Mouse (Mus musculus) megakaryocyte, adult 5-6 weeks (primary cell): ENCODE measurements at regions not wholly inside any gene's neighbourhood (a gene's known extent, or its start where the extent isn't known, plus 50 kb on each side); places are given as distances from the start of the nearest gene placed in this dataset.

Experiments
- ATAC-seq: 2 replicates; pipeline ENCODE4 v1.8.0; 2016; ENCODE audit warnings: mild to moderate bottlenecking, inconsistent platforms; ENCODE audit not compliant: poor library complexity, severe bottlenecking

- ATAC-seq, result no peak
Observed at GRCm38 (mm10) chr1:183702888-183703287, 284.9 kb downstream of the Hhipl2 start.

DNA sequence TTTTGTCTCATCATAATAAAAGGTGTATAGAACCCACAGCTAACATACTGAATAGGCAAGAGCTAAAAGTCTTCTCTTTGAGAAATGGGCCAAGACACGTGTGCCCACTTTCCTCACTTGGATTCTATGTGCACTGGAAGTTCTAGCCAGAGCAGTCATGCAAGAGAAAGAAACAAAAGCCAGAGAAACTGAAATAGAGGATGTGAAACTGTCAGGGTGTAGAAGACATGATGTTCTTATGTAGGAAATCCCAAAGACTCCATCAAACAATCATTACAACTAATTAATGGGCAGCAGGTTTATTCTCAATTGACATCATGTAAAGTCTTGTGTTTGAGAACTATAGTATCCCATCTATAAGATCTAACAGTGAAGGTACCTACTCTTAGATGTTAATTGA, 294.9 kb downstream of the Hhipl2 start:
- ATAC-seq, result peak; percentile 54

DNA sequence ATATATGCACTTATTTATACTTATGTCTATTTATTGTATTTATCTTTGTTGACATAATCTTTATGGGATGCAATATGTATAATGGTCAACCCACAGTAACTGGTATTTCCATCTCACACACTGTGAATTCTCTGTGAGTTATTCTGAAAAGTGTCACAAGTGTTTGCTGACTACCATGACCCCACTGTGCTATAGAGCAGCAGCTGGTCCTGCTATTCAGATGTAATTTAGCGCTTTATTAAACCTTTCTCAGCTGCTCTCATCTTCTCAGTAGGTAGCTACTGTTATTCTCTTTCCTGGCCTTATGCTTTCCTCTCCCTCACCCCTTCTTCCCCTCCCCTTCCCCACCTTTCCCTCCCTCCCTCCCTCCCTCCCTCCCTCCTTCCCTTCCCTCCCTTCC, 296.0 kb upstream of the Dusp10 start:
- ATAC-seq, result no peak

DNA sequence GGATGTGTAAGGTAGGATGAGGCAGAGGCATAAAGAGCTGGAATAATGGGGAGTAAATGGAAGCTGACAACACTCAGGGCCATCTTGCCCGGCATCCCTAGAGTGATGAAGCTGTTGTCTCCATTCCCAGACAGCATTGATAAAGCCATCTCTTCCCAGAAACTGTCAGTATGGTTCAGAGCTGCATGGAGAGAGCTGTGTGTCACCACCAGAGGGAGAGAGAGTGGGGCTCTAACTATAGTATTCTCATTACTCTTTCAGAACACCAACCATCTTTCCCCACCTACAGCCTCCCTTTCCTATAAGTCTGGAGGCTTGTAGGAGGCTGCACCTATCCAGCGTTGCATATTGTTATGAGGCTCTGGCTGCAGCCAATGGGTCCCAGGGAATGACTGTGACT, 264.0 kb upstream of the Dusp10 start:
- ATAC-seq, result no peak

DNA sequence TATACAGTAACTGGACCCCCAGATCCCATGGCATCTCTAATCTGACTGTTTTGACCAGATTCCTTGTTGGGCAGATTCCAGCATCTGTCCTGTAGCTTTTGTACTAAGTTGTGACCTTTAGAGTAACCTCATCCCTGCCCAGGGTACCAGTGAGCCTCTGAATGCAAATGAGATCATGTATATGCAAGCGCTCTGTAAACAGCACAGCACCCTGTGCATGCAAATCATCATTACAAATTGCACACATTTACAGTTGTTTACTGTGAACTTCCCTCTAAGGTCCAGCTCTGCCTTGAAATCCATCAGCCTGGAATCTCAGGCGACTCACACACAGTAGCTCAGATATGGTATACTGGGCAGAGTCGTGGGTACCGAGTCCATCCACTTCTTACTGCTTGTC, 258.6 kb upstream of the Dusp10 start:
- no peak for ATAC-seq

- ATAC-seq, result no peak
Observed at GRCm38 (mm10) chr1:183756716-183757115, 256.4 kb upstream of the Dusp10 start.

- ATAC-seq, result no peak
Observed at GRCm38 (mm10) chr1:183763864-183764726, 249.0 kb upstream of the Dusp10 start.

DNA sequence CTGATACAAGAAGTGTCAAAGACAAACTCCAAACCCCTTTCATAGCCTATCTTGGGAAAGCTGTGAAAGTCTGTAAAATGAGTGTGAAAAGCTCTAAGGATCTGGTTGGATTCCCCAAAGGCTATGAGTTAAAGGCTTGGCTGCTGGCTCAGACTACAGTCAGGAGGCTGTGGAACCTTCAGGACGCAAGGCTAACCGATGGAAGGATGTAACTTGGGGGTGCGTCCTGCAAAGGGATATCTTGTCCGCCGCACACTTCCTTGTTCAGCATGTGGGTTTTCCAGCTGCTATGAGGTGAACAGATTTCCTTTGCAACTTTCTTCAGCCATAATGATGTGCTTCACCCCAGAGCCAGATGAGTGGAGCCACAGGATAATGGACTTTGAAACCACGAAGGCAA, 240.3 kb upstream of the Dusp10 start:
- no peak for ATAC-seq

- no peak for ATAC-seq
Observed at GRCm38 (mm10) chr1:183780180-183780579, 232.9 kb upstream of the Dusp10 start.

DNA sequence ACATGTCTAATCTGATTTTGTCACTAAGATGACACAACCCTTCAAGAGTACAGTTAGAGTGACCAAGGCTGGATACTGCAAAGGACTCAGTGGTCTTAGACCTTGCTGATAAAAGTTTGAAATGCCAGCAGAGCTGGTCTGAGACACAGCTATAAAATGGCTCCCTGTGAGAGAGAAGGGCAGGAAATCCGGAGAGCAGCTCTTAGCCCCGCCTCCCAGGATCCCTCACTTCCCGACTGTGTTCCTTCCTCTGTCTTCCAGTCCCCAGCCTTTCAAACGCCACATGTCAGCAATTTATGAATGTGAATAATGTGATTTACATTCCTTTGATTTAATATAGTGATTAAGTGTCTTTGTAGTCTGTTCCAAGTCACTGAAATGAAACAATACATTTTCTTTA, 232.3 kb upstream of the Dusp10 start:
- ATAC-seq, result no peak

- ATAC-seq, result no peak
Observed at GRCm38 (mm10) chr1:183783440-183784130, 229.5 kb upstream of the Dusp10 start.

GRCm38 (mm10) chr1:183792230-183792813, 220.8 kb upstream of the Dusp10 start:
- ATAC-seq, result no peak

DNA sequence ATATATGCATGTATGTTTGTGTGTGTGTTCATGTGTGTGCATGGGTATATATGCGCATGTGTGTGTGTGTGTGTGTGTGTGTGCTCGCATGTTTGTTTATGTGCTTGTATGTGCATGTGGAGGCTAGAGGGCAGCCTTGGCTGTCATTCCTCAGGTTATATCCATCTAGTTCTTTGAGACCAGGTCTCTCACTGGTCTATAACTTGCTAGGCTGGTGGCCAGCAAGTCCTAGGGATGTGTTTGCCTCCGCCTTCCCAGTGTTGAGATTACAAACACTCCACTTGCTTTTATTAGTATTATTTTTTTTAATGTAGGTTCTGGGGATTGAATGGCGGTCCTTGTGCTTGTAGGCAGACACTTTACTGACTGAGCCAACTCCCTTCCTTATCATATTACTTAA, 219.8 kb upstream of the Dusp10 start:
- ATAC-seq, result no peak

GRCm38 (mm10) chr1:183793913-183794445, 219.1 kb upstream of the Dusp10 start:
- ATAC-seq, result no peak

- ATAC-seq, result peak; percentile 51
Observed at GRCm38 (mm10) chr1:183802351-183802750, 210.8 kb upstream of the Dusp10 start.

- peak; percentile 71 for ATAC-seq
Observed at GRCm38 (mm10) chr1:183803357-183803756, 209.7 kb upstream of the Dusp10 start.

GRCm38 (mm10) chr1:183803826-183804225, 209.3 kb upstream of the Dusp10 start:
- peak; percentile 48 for ATAC-seq

DNA sequence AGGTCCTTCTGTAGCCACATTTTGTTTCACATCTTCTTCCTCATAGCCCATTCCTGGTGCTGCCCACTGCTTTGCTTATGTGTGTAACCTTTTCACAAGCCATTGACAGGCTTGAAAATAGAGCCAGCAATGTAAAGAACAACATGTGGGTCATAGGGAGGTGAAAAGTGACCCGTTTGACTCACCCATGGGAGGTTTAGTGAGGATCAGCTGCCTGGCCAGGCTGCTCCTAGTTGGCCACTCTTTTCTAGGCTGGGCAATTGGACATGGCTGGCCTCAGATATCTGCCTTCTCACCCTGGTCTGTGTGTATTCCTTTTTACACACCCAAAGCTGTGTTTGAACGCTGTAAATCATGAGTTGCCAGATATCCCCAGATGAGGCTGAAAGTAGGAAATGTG, 208.8 kb upstream of the Dusp10 start:
- no peak for ATAC-seq

DNA sequence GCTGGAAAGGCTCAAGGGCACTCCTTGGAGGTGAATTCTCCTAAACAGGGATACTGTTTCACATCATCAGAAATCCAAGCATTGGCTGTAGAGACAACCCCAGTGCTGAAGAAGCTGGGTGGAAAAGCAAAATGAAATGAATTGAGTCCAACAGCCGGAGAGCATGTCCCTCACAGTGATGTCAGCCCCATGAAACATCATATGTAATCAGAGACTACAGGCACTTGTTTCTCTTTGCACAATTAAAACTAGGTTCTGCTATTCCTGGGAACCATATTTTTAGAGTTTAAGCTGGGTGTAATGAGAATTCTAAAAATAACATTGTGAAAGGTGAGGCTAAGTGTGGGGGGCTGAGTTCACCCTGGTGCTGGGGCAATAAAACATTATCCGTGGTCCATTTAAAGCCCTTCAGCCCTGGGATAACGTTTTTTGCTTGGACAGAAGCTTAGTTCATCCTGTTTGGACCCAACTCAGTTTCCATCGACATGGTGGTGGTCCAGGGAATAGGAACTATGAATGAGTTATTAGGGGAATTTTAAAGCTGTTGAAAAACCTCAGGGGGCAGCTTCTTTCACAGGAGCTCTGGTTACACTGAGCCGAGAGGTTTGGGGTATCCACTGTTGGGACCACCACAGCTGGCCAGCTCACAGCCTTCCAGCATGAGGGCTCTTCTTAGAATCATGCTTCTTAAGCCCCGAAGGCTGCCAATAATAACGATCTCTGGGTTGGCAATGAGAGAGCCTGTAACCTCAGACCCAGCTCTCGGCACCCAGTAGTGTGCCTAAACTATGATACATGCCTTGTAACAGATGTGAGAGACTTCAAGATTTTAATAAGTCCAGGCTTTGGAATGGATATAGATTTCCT, 206.0 kb upstream of the Dusp10 start:
- no peak for ATAC-seq

DNA sequence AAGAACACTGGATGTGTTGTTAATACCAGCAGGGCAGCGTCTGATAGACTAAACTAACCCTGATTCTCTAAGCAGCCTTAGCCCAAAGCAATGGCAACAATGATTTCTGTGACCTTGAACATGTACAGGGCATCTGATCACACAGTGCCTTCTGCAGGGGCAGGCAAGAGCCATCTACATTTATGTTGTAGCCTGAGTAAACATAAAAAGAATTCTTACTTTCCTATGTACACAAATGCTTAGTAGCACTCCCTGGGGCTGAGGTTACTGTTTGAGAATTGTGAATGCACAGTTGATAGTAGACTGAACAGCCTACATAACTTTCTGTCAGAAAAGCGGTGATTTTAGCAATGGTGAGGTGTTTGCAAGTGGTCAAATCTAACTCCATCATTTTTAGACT, 204.9 kb upstream of the Dusp10 start:
- no peak for ATAC-seq

DNA sequence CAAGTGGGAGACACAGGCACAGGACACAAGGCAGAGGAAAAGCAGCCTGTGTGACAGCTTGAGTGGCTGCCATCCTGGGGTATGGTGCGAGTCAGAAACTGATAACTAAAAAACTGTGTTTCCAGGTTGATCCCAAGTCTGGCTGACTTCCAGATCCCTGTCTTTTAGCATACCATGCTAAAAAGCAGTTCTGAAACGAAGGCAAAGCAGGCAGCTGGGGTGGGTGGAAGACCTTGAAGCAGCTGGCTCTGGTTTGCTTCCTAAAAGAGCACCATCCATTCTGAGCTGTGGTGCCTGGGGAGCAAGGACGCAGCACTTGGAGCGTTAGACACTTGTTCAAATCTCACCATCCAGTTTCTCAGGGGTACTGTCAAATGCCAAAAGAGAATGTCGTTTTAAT, 192.5 kb upstream of the Dusp10 start:
- no peak for ATAC-seq
